Mouse (Mus musculus): ENCODE data around the gene 4930449I24Rik. TPM values are rescaled to one million over a fixed set of nuclear protein-coding genes. Genes with fewer than 3 reads are reported as not detected.
"Not testable (repeated sequence)": the region's sequence is repeated elsewhere in the genome, so short reads cannot be mapped to it uniquely, and the experiment has no call there.

Gene 4930449I24Rik
- polyA plus RNA-seq (2015; fragmentation: Nextera tagmentation; extraction: Ambion mirVana) = not detected in 2 replicates

GRCm38 (mm10) chr5:146502099-146502498, at the start of gene 4930449I24Rik:
Gene 4930449I24Rik, plus strand, starts transcription at chr5:146502399.
- H3K9ac ChIP-seq (replicated peaks); H3K27ac ChIP-seq; H3K9me3 ChIP-seq; H3K27me3 ChIP-seq; H3K36me3 ChIP-seq; H3K4me1 ChIP-seq (replicated peaks); H3K4me3 ChIP-seq (replicated peaks); H3K4me2 ChIP-seq (replicated peaks); ATAC-seq: not testable (repeated sequence)
- WGBS = no CpG with 5 or more reads among the region's 5 CpGs

- Histone ChIP-seq H3K9ac (replicated peaks) (no peak overlapping the region), H3K9me3 (no peaks in the 10 kb centered on the region), H3K4me3 (replicated peaks) (no peak overlapping the region), H3K27ac (no peak overlapping the region), H3K4me1 (replicated peaks) (no peaks in the 10 kb centered on the region), H3K36me3 (peaks cover 35% of the 10 kb centered on the region), H3K27me3 (no peaks in the 10 kb centered on the region), H3K4me2 (replicated peaks) (no peak overlapping the region)
- 95% methylated on average over 6 of the region's 6 CpGs for WGBS
- ATAC-seq = no peak
Measured at GRCm38 (mm10) chr5:146453556-146453955, 48.6 kb upstream of the 4930449I24Rik start.

- Histone ChIP-seq H3K4me3 (replicated peaks) (no peak overlapping the region), H3K27me3 (no peaks in the 10 kb centered on the region), H3K4me1 (replicated peaks) (no peaks in the 10 kb centered on the region), H3K4me2 (replicated peaks) (no peak overlapping the region), H3K9me3 (no peaks in the 10 kb centered on the region), H3K9ac (replicated peaks) (no peak overlapping the region), H3K36me3 (peaks cover 50% of the 10 kb centered on the region), H3K27ac (no peak overlapping the region)
- ATAC-seq = no peak
- WGBS = 91% methylated on average over 8 of the region's 8 CpGs
Measured at GRCm38 (mm10) chr5:146461612-146462011, 40.6 kb upstream of the 4930449I24Rik start.

GRCm38 (mm10) chr5:146466663-146467062, 35.5 kb upstream of the 4930449I24Rik start:
- Histone ChIP-seq H3K4me1 (replicated peaks) (no peaks in the 10 kb centered on the region), H3K9me3 (no peaks in the 10 kb centered on the region), H3K4me3 (replicated peaks) (no peak overlapping the region), H3K27ac (no peak overlapping the region), H3K27me3 (no peaks in the 10 kb centered on the region), H3K36me3 (peaks cover 58% of the 10 kb centered on the region), H3K9ac (replicated peaks) (no peak overlapping the region), H3K4me2 (replicated peaks) (no peak overlapping the region)
- 94% methylated on average over 19 of the region's 19 CpGs for WGBS
- ATAC-seq = no peak

GRCm38 (mm10) chr5:146468311-146468710, 33.9 kb upstream of the 4930449I24Rik start:
- H3K27me3 ChIP-seq = no peaks in the 10 kb centered on the region
- no peak overlapping the region for H3K4me3 ChIP-seq (replicated peaks)
- H3K36me3 ChIP-seq = peaks cover 55% of the 10 kb centered on the region
- WGBS = 88% methylated on average over 9 of the region's 9 CpGs
- no peaks in the 10 kb centered on the region for H3K9me3 ChIP-seq
- ATAC-seq = 0 out of 2 replicates have a peak, but pooled peaks have one; percentile 20
- no peak overlapping the region for H3K9ac ChIP-seq (replicated peaks)
- no peak overlapping the region for H3K27ac ChIP-seq
- no peak overlapping the region for H3K4me2 ChIP-seq (replicated peaks)
- H3K4me1 ChIP-seq (replicated peaks) = no peaks in the 10 kb centered on the region

GRCm38 (mm10) chr5:146470821-146471220, 31.4 kb upstream of the 4930449I24Rik start:
- Histone ChIP-seq H3K9ac (replicated peaks) (no peak overlapping the region), H3K36me3 (peaks cover 52% of the 10 kb centered on the region), H3K4me3 (replicated peaks) (no peak overlapping the region), H3K4me1 (replicated peaks) (no peaks in the 10 kb centered on the region), H3K27me3 (no peaks in the 10 kb centered on the region), H3K27ac (no peak overlapping the region), H3K9me3 (no peaks in the 10 kb centered on the region), H3K4me2 (replicated peaks) (no peak overlapping the region)
- no peak for ATAC-seq
- 91% methylated on average over 9 of the region's 9 CpGs for WGBS

GRCm38 (mm10) chr5:146471311-146471710, 30.9 kb upstream of the 4930449I24Rik start:
- Histone ChIP-seq H3K36me3 (peaks cover 48% of the 10 kb centered on the region), H3K27me3 (no peaks in the 10 kb centered on the region), H3K4me3 (replicated peaks) (no peak overlapping the region), H3K27ac (no peak overlapping the region), H3K4me1 (replicated peaks) (no peaks in the 10 kb centered on the region), H3K9me3 (no peaks in the 10 kb centered on the region), H3K4me2 (replicated peaks) (no peak overlapping the region), H3K9ac (replicated peaks) (no peak overlapping the region)
- WGBS = 90% methylated on average over 5 of the region's 5 CpGs
- no peak for ATAC-seq

GRCm38 (mm10) chr5:146471821-146472220, 30.4 kb upstream of the 4930449I24Rik start:
- Histone ChIP-seq H3K36me3 (peaks cover 43% of the 10 kb centered on the region), H3K4me3 (replicated peaks) (no peak overlapping the region), H3K9me3 (no peaks in the 10 kb centered on the region), H3K27ac (no peak overlapping the region), H3K4me1 (replicated peaks) (no peaks in the 10 kb centered on the region), H3K9ac (replicated peaks) (no peak overlapping the region), H3K27me3 (no peaks in the 10 kb centered on the region), H3K4me2 (replicated peaks) (no peak overlapping the region)
- WGBS = 95% methylated on average over 12 of the region's 12 CpGs
- no peak for ATAC-seq

- 10% methylated on average over 4 of the region's 4 CpGs for WGBS
- H3K9me3 ChIP-seq; H3K27ac ChIP-seq; H3K4me1 ChIP-seq (replicated peaks); H3K36me3 ChIP-seq; H3K9ac ChIP-seq (replicated peaks); H3K4me3 ChIP-seq (replicated peaks); H3K4me2 ChIP-seq (replicated peaks); ATAC-seq; H3K27me3 ChIP-seq: not testable (repeated sequence)
Measured at GRCm38 (mm10) chr5:146479564-146479963, 22.6 kb upstream of the 4930449I24Rik start.

GRCm38 (mm10) chr5:146481665-146482064, 20.5 kb upstream of the 4930449I24Rik start, which contains the start of gene Gm6408:
Gene Gm6408, plus strand, starts transcription at chr5:146481965.
- H3K9ac ChIP-seq (replicated peaks); H3K4me3 ChIP-seq (replicated peaks); H3K4me2 ChIP-seq (replicated peaks); H3K27ac ChIP-seq; H3K4me1 ChIP-seq (replicated peaks); H3K36me3 ChIP-seq; H3K27me3 ChIP-seq; ATAC-seq; H3K9me3 ChIP-seq: not testable (repeated sequence)
- 100% methylated on average over 3 of the region's 3 CpGs for WGBS

- WGBS = 16% methylated on average over 3 of the region's 4 CpGs
- H3K27ac ChIP-seq; H3K36me3 ChIP-seq; H3K27me3 ChIP-seq; ATAC-seq; H3K4me3 ChIP-seq (replicated peaks); H3K4me2 ChIP-seq (replicated peaks); H3K9ac ChIP-seq (replicated peaks); H3K4me1 ChIP-seq (replicated peaks); H3K9me3 ChIP-seq: not testable (repeated sequence)
Measured at GRCm38 (mm10) chr5:146488959-146489358, 13.2 kb upstream of the 4930449I24Rik start.

GRCm38 (mm10) chr5:146491063-146491462, 11.1 kb upstream of the 4930449I24Rik start, which contains the start of gene Gm6370:
Gene Gm6370, plus strand, starts transcription at chr5:146491363.
- H3K27ac ChIP-seq; H3K27me3 ChIP-seq; H3K4me1 ChIP-seq (replicated peaks); H3K36me3 ChIP-seq; H3K4me2 ChIP-seq (replicated peaks); H3K9ac ChIP-seq (replicated peaks); H3K9me3 ChIP-seq; H3K4me3 ChIP-seq (replicated peaks); ATAC-seq: not testable (repeated sequence)
- no CpG with 5 or more reads among the region's 5 CpGs for WGBS

GRCm38 (mm10) chr5:146513823-146514222, 11.6 kb downstream of the 4930449I24Rik start, which contains the start of gene Gm3402:
Gene Gm3402, plus strand, starts transcription at chr5:146514123.
- H3K27ac ChIP-seq; H3K4me1 ChIP-seq (replicated peaks); H3K9me3 ChIP-seq; ATAC-seq; H3K4me3 ChIP-seq (replicated peaks); H3K4me2 ChIP-seq (replicated peaks); H3K9ac ChIP-seq (replicated peaks); H3K27me3 ChIP-seq; H3K36me3 ChIP-seq: not testable (repeated sequence)
- no CpG with 5 or more reads among the region's 5 CpGs for WGBS
